Mouse (Mus musculus) liver, embryonic 12.5 days (tissue): ENCODE measurements around the gene Nrp1. TPM values are rescaled to one million over a fixed set of nuclear protein-coding genes. Genes with fewer than 3 reads are reported as not detected.

Experiments used
- microRNA counts: library from miRNA; unstranded; fragments of <30 nt; microRNA quantifications from one replicate; lab custom pipeline; 2017
- microRNA-seq: library from miRNA; unstranded; fragments of <30 nt; microRNA quantifications from one replicate; pipeline ENCODE4, GENCODE M21; 2017
- polyA plus RNA-seq: library from polyadenylated mRNA; unstranded; fragments of >200 nt; fragmentation: Nextera tagmentation; extraction: Ambion mirVana; gene quantifications from 2 replicates; pipeline ENCODE4 v1.2.1, GENCODE M21; 2016

The Nrp1 gene
- polyA plus RNA-seq, 1 experiment from 2014 or later = 32.0 TPM

MicroRNAs encoded within 50 kb of the gene (microRNA counts, 519-probe panel; counts per million panel counts)
- 582 counts per million, percentile 70 among the panel's probes with 10 or more counts for microRNA mmu-miR-1903 (lab: Ali Mortazavi, UCI)

Small RNAs within 50 kb of the gene (microRNA-seq; reads per million reads assigned to microRNA genes)
- not detected for gene Mir1903
